ENCODE assay signal across 22 mouse cellular contexts in the genomic region with DNA sequence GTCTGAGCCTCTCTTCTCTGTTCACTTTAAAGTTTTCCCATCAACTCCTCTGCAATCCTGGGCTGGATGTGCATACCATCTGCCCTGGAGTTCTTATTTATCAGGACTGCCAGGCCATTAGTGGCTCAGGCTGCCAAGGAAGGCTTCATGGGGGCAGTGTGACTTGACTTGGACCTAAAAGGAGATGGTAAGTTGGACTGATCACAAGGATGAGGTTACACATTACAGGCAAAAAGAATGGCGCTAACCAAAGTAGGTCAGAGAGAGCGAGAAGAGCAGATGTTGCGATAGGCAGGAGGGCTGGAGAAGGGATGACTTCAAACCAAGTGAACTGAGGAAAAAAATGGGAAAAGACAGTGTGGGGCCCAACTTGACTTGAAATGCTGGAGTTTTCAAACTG.
DNase-seq lines count a peak whose midpoint lies in the region; ATAC-seq lines count a peak whose summit lies in the region.
"Had no signal": no experiment of that assay in that cellular context is flagged by ENCODE, and none has a peak within 500 bp of the region (broad histone marks: within the 10 kb centered on the region; RNA-seq: fewer than 3 reads in every experiment).

No protein-coding gene starts in this region.

- no peak overlapping the region for H3K9ac ChIP-seq in heart, embryonic 12.5 days
- no peak overlapping the region for H3K9ac ChIP-seq in kidney, embryonic 14.5 days (ENCODE audit: low read depth, low read length)
- H3K9ac ChIP-seq: embryonic facial prominence, embryonic 13.5 days; forebrain, embryonic 12.5 days; hindbrain, embryonic 12.5 days had no signal

- peak; percentile 33 for DNase-seq in heart, adult 11 months
- DNase-seq in cerebellum, adult 11 months: peak; percentile 24
- peak; percentile 68 for DNase-seq in cerebellum, adult 9-10 months
- peak; percentile 21 to 34 for DNase-seq in cerebellum, postnatal 25 days
- no peak for DNase-seq in kidney, postnatal 4 days
- no peak for DNase-seq in urinary bladder, adult 18-20 months (ENCODE audit: low spot score in 2 of 2)
- DNase-seq: adrenal gland, postnatal 14 days; gastrocnemius, postnatal 10 days; heart, postnatal 10 days; heart, postnatal 4 days had no signal

- H3K27me3 ChIP-seq in heart, embryonic 12.5 days (replicated peaks): no peaks in the 10 kb centered on the region
- H3K27me3 ChIP-seq in kidney, embryonic 14.5 days (ENCODE audit: control insufficient read depth, insufficient read depth, low read length): no peaks in the 10 kb centered on the region
- H3K27me3 ChIP-seq: CH12.LX; embryonic facial prominence, embryonic 13.5 days; forebrain, embryonic 12.5 days; hindbrain, embryonic 12.5 days had no signal

- H3K27ac ChIP-seq in heart, embryonic 12.5 days (ENCODE audit: poor library complexity, severe bottlenecking): no peak overlapping the region
- no peak overlapping the region for H3K27ac ChIP-seq in kidney, embryonic 14.5 days (ENCODE audit: low read depth, low read length)
- H3K27ac ChIP-seq: embryonic facial prominence, embryonic 13.5 days; forebrain, embryonic 12.5 days; hindbrain, embryonic 12.5 days had no signal

- no peaks in the 10 kb centered on the region for H3K36me3 ChIP-seq in heart, embryonic 12.5 days
- H3K36me3 ChIP-seq in kidney, embryonic 14.5 days (ENCODE audit: control insufficient read depth, insufficient read depth, low read length): no peaks in the 10 kb centered on the region
- H3K36me3 ChIP-seq: embryonic facial prominence, embryonic 13.5 days; forebrain, embryonic 12.5 days; hindbrain, embryonic 12.5 days had no signal

- no peak overlapping the region for H3K4me3 ChIP-seq in heart, embryonic 12.5 days
- H3K4me3 ChIP-seq in kidney, embryonic 14.5 days (ENCODE audit: low read length): no peak overlapping the region
- H3K4me3 ChIP-seq: embryonic facial prominence, embryonic 13.5 days; forebrain, embryonic 12.5 days; hindbrain, embryonic 12.5 days had no signal

- H3K4me1 ChIP-seq in heart, embryonic 12.5 days (replicated peaks): no peaks in the 10 kb centered on the region
- H3K4me1 ChIP-seq in kidney, embryonic 14.5 days (ENCODE audit: control insufficient read depth, insufficient read depth, low read length): no peaks in the 10 kb centered on the region
- H3K4me1 ChIP-seq: embryonic facial prominence, embryonic 13.5 days; forebrain, embryonic 12.5 days; hindbrain, embryonic 12.5 days had no signal

- H3K9me3 ChIP-seq in heart, embryonic 12.5 days (replicated peaks): no peaks in the 10 kb centered on the region
- no peaks in the 10 kb centered on the region for H3K9me3 ChIP-seq in kidney, embryonic 14.5 days (ENCODE audit: control insufficient read depth, low read length)
- H3K9me3 ChIP-seq: embryonic facial prominence, embryonic 13.5 days; forebrain, embryonic 12.5 days; hindbrain, embryonic 12.5 days had no signal

- no peak overlapping the region for H3K4me2 ChIP-seq in heart, embryonic 12.5 days
- no peak overlapping the region for H3K4me2 ChIP-seq in kidney, embryonic 14.5 days (replicated peaks; ENCODE audit: low read depth, low read length)
- H3K4me2 ChIP-seq: embryonic facial prominence, embryonic 13.5 days; forebrain, embryonic 12.5 days; hindbrain, embryonic 12.5 days had no signal

- ATAC-seq in heart, embryonic 12.5 days (ENCODE audit: insufficient number of reproducible peaks, low FRiP score): no peak
- no peak for ATAC-seq in kidney, embryonic 14.5 days (ENCODE audit: low FRiP score, low TSS enrichment)
- ATAC-seq: activated CD4-positive, CD25-positive, alpha-beta regulatory T cell, adult 4 months; forebrain, embryonic 16.5 days; hindbrain, embryonic 16.5 days; inflammation-experienced regulatory T-cells, adult 6 months; intestine, postnatal 0 days; Patski had no signal

- WGBS in heart, embryonic 12.5 days: 94% methylated on average over 3 of the region's 3 CpGs
- WGBS in kidney, embryonic 14.5 days: 93% methylated on average over 3 of the region's 3 CpGs

Comparison
In these comparisons a context has a peak if more than half of its experiments do, and no peak if none do; other contexts are left out.
1. DNase-seq: peak in heart, adult 11 months (single experiment), cerebellum, adult 11 months (single experiment), cerebellum, adult 9-10 months (single experiment) and cerebellum, postnatal 25 days (2 of 2); none in kidney, postnatal 4 days (0 of 2) and urinary bladder, adult 18-20 months (0 of 2).